Mouse (Mus musculus) erythroid progenitor cell, adult 5-6 weeks (primary cell): Measurements from ENCODE around the gene Grem2. TPM values are rescaled to one million over a fixed set of nuclear protein-coding genes. Genes with fewer than 3 reads are reported as not detected.

Experiments
- ATAC-seq: replicated peaks from 2 replicates; pipeline ENCODE4 v1.8.0; 2016; ENCODE audit warnings: moderate number of reproducible peaks, mild to moderate bottlenecking, moderate TSS enrichment, inconsistent platforms; ENCODE audit not compliant: poor library complexity, low FRiP score, severe bottlenecking
- total RNA-seq, 2 experiments: library from RNA; stranded (forward) in 1 of 2; stranded (reverse) in 1 of 2; fragments of 150-400 nt in 1 of 2; fragments of 186-747, 209-891 nt in 1 of 2; gene quantifications; 2 replicates each; pipeline versions ENCODE4 v1.2.3 to v1.2.4; 2015 to 2017; ENCODE audit warnings: low replicate concordance in 2 of 2

Gene Grem2
- total RNA-seq (2015; ENCODE audit: low replicate concordance) = not detected in 2 replicates
- total RNA-seq (2017; ENCODE audit: low replicate concordance) = not detected in 2 replicates

GRCm38 (mm10) chr1:174921298-174921955 is at the start of gene Grem2:
TSS of gene Grem2 (minus strand) at chr1:174921819.
- peak; percentile 54 for ATAC-seq

- no peak for ATAC-seq
These were observed 38.2 kb upstream of the Grem2 start for GRCm38 (mm10) chr1:174959837-174960236.

- no peak for ATAC-seq
These were observed 9.5 kb upstream of the Grem2 start for GRCm38 (mm10) chr1:174931003-174931619.

- ATAC-seq = no peak
These were observed 8.0 kb upstream of the Grem2 start for GRCm38 (mm10) chr1:174929459-174930181.

- ATAC-seq = no peak
These were observed 2.7 kb downstream of the Grem2 start for GRCm38 (mm10) chr1:174918949-174919348.

- no peak for ATAC-seq
These were observed 3.3 kb downstream of the Grem2 start for GRCm38 (mm10) chr1:174918236-174918870.

GRCm38 (mm10) chr1:174909834-174910233 is 11.8 kb downstream of the Grem2 start:
- ATAC-seq = no peak

GRCm38 (mm10) chr1:174908232-174908631 is 13.4 kb downstream of the Grem2 start:
- no peak for ATAC-seq

GRCm38 (mm10) chr1:174907637-174908036 is 14.0 kb downstream of the Grem2 start:
- ATAC-seq = no peak

GRCm38 (mm10) chr1:174902755-174903154 is 18.9 kb downstream of the Grem2 start:
- ATAC-seq = no peak

GRCm38 (mm10) chr1:174892471-174892870 is 29.1 kb downstream of the Grem2 start:
- no peak for ATAC-seq

- ATAC-seq = no peak
These were observed 32.8 kb downstream of the Grem2 start for GRCm38 (mm10) chr1:174888684-174889405.

- ATAC-seq = no peak
These were observed 33.5 kb downstream of the Grem2 start for GRCm38 (mm10) chr1:174888073-174888472.

GRCm38 (mm10) chr1:174882496-174882895 is 39.1 kb downstream of the Grem2 start:
- ATAC-seq = no peak

- ATAC-seq = no peak
These were observed 46.4 kb downstream of the Grem2 start for GRCm38 (mm10) chr1:174875173-174875572.

GRCm38 (mm10) chr1:174860407-174861118 is 61.1 kb downstream of the Grem2 start:
- ATAC-seq = no peak

- ATAC-seq = no peak
These were observed 65.4 kb downstream of the Grem2 start for GRCm38 (mm10) chr1:174856188-174856587.

- ATAC-seq = no peak
These were observed 76.8 kb downstream of the Grem2 start for GRCm38 (mm10) chr1:174844786-174845185.

- no peak for ATAC-seq
These were observed 84.8 kb downstream of the Grem2 start for GRCm38 (mm10) chr1:174836861-174837260.
